Mouse (Mus musculus): ENCODE results near the gene Mllt3. TPM values are rescaled to one million over a fixed set of nuclear protein-coding genes. Genes with fewer than 3 reads are reported as not detected.

The Mllt3 gene
- polyA plus RNA-seq, 1 experiment, result 15.6 TPM

GRCm38 (mm10) chr4:87834310-87834709 is 198.9 kb downstream of the Mllt3 start:
- Histone ChIP-seq H3K27ac (ENCODE audit: control insufficient read depth, insufficient read depth, low read depth, low read length, poor library complexity) (no peak overlapping the region), H3K4me1 (ENCODE audit: control insufficient read depth, insufficient read depth, low read length) (no peaks in the 10 kb centered on the region; the same call in 1 of the 2 replicates), H3K4me3 (replicated peaks; ENCODE audit: control insufficient read depth, low read depth, low read length) (no peak overlapping the region)
- no peak for TF ChIP-seq CTCF (IDR thresholded peaks at IDR 0.05; ENCODE audit: control insufficient read depth, insufficient read depth, low read length)
- no peak for TF ChIP-seq POLR2A (IDR thresholded peaks at IDR 0.05; ENCODE audit: borderline replicate concordance, control insufficient read depth, low read depth, low read length)
- 78% methylated on average over 2 of the region's 2 CpGs for WGBS

- WGBS, result 47% methylated on average over 6 of the region's 6 CpGs
- TF ChIP-seq POLR2A (IDR thresholded peaks at IDR 0.05; ENCODE audit: borderline replicate concordance, control insufficient read depth, low read depth, low read length) (no peak), CTCF (IDR thresholded peaks at IDR 0.05; ENCODE audit: control insufficient read depth, insufficient read depth, low read length) (no peak)
- H3K4me1 ChIP-seq (ENCODE audit: control insufficient read depth, insufficient read depth, low read length), result no peaks in the 10 kb centered on the region; the same call in none of the 2 replicates
- H3K4me3 ChIP-seq (replicated peaks; ENCODE audit: control insufficient read depth, low read depth, low read length), result no peak overlapping the region
- no peak overlapping the region for H3K27ac ChIP-seq (ENCODE audit: control insufficient read depth, insufficient read depth, low read depth, low read length, poor library complexity)
Observed at GRCm38 (mm10) chr4:87830794-87831306, 202.3 kb downstream of the Mllt3 start.

- 64% methylated on average over 5 of the region's 5 CpGs for WGBS
- Histone ChIP-seq H3K4me1 (ENCODE audit: control insufficient read depth, insufficient read depth, low read length) (no peaks in the 10 kb centered on the region; the same call in none of the 2 replicates), H3K4me3 (replicated peaks; ENCODE audit: control insufficient read depth, low read depth, low read length) (no peak overlapping the region), H3K27ac (ENCODE audit: control insufficient read depth, insufficient read depth, low read depth, low read length, poor library complexity) (no peak overlapping the region)
- TF ChIP-seq POLR2A (IDR thresholded peaks at IDR 0.05; ENCODE audit: borderline replicate concordance, control insufficient read depth, low read depth, low read length) (no peak), CTCF (IDR thresholded peaks at IDR 0.05; ENCODE audit: control insufficient read depth, insufficient read depth, low read length) (no peak)
Observed at GRCm38 (mm10) chr4:87829426-87830063, 203.6 kb downstream of the Mllt3 start.

GRCm38 (mm10) chr4:87826336-87826735 is 206.8 kb downstream of the Mllt3 start:
- 55% methylated on average over 5 of the region's 5 CpGs for WGBS

GRCm38 (mm10) chr4:87823623-87824022 is 209.5 kb downstream of the Mllt3 start:
- H3K4me3 ChIP-seq (replicated peaks; ENCODE audit: control insufficient read depth, low read depth, low read length), result no peak overlapping the region
- no peak overlapping the region for H3K27ac ChIP-seq (ENCODE audit: control insufficient read depth, insufficient read depth, low read depth, low read length, poor library complexity)
- TF ChIP-seq POLR2A (IDR thresholded peaks at IDR 0.05; ENCODE audit: borderline replicate concordance, control insufficient read depth, low read depth, low read length) (no peak), CTCF (IDR thresholded peaks at IDR 0.05; ENCODE audit: control insufficient read depth, insufficient read depth, low read length) (no peak)
- no peaks in the 10 kb centered on the region; the same call in none of the 2 replicates for H3K4me1 ChIP-seq (ENCODE audit: control insufficient read depth, insufficient read depth, low read length)
- 43% methylated on average over 3 of the region's 3 CpGs for WGBS

More at GRCm38 (mm10) chr4:87826336-87826735, 206.8 kb downstream of the Mllt3 start:
- no peaks in the 10 kb centered on the region; the same call in none of the 2 replicates for H3K4me1 ChIP-seq (ENCODE audit: control insufficient read depth, insufficient read depth, low read length)
- no peak overlapping the region for H3K4me3 ChIP-seq (replicated peaks; ENCODE audit: control insufficient read depth, low read depth, low read length)
- TF ChIP-seq CTCF (IDR thresholded peaks at IDR 0.05; ENCODE audit: control insufficient read depth, insufficient read depth, low read length) (no peak), POLR2A (IDR thresholded peaks at IDR 0.05; ENCODE audit: borderline replicate concordance, control insufficient read depth, low read depth, low read length) (no peak)
- H3K27ac ChIP-seq (ENCODE audit: control insufficient read depth, insufficient read depth, low read depth, low read length, poor library complexity), result no peak overlapping the region

- no peak overlapping the region for H3K4me3 ChIP-seq (replicated peaks; ENCODE audit: control insufficient read depth, low read depth, low read length)
- TF ChIP-seq CTCF (IDR thresholded peaks at IDR 0.05; ENCODE audit: control insufficient read depth, insufficient read depth, low read length), result no peak
- no peak for TF ChIP-seq POLR2A (IDR thresholded peaks at IDR 0.05; ENCODE audit: borderline replicate concordance, control insufficient read depth, low read depth, low read length)
- H3K27ac ChIP-seq (ENCODE audit: control insufficient read depth, insufficient read depth, low read depth, low read length, poor library complexity), result no peak overlapping the region
- no peaks in the 10 kb centered on the region; the same call in none of the 2 replicates for H3K4me1 ChIP-seq (ENCODE audit: control insufficient read depth, insufficient read depth, low read length)
- 16% methylated on average over 6 of the region's 6 CpGs for WGBS
Observed at GRCm38 (mm10) chr4:87823191-87823590, 210.0 kb downstream of the Mllt3 start.

- Histone ChIP-seq H3K27ac (ENCODE audit: control insufficient read depth, insufficient read depth, low read depth, low read length, poor library complexity) (no peak overlapping the region), H3K4me3 (replicated peaks; ENCODE audit: control insufficient read depth, low read depth, low read length) (no peak overlapping the region), H3K4me1 (ENCODE audit: control insufficient read depth, insufficient read depth, low read length) (no peaks in the 10 kb centered on the region)
- 85% methylated on average over 3 of the region's 3 CpGs for WGBS
- TF ChIP-seq POLR2A (IDR thresholded peaks at IDR 0.05; ENCODE audit: borderline replicate concordance, control insufficient read depth, low read depth, low read length), result no peak
- TF ChIP-seq CTCF (IDR thresholded peaks at IDR 0.05; ENCODE audit: control insufficient read depth, insufficient read depth, low read length), result no peak
Observed at GRCm38 (mm10) chr4:87820911-87821310, 212.3 kb downstream of the Mllt3 start.

GRCm38 (mm10) chr4:87819182-87819581 is 214.0 kb downstream of the Mllt3 start:
- H3K27ac ChIP-seq (ENCODE audit: control insufficient read depth, insufficient read depth, low read depth, low read length, poor library complexity), result no peak overlapping the region
- H3K4me1 ChIP-seq (ENCODE audit: control insufficient read depth, insufficient read depth, low read length), result no peaks in the 10 kb centered on the region
- 81% methylated on average over 9 of the region's 9 CpGs for WGBS
- TF ChIP-seq CTCF (IDR thresholded peaks at IDR 0.05; ENCODE audit: control insufficient read depth, insufficient read depth, low read length), result no peak
- no peak for TF ChIP-seq POLR2A (IDR thresholded peaks at IDR 0.05; ENCODE audit: borderline replicate concordance, control insufficient read depth, low read depth, low read length)
- no peak overlapping the region for H3K4me3 ChIP-seq (replicated peaks; ENCODE audit: control insufficient read depth, low read depth, low read length)
